Mouse (Mus musculus) liver, embryonic 14.5 days (tissue): ENCODE results near the gene Rcbtb2. TPM values are rescaled to one million over a fixed set of nuclear protein-coding genes. Genes with fewer than 3 reads are reported as not detected.

Experiments
- ATAC-seq: fragments of 200-750 bp; cut with Nextera tagmentation; 2 replicates; pipeline ENCODE4 v1.8.0; 2017; ENCODE audit warnings: moderate number of reproducible peaks, mild to moderate bottlenecking, moderate library complexity; ENCODE audit not compliant: insufficient read depth
- DNase-seq, 3 experiments: peaks; one replicate each; pipeline ENCODE4 v3.0.0-alpha.2; 2012 to 2013; ENCODE audit warnings: low read depth in 3 of 3, low spot score in 3 of 3
- H3K27ac ChIP-seq: fragments of 300-500 bp; sonication (generic); 2 replicates; pipeline ENCODE4 v1.5.1; 2014; ENCODE audit warnings: moderate library complexity, mild to moderate bottlenecking, control low read depth, inconsistent platforms
- H3K27me3 ChIP-seq: fragments of 300-500 bp; sonication (generic); 2 replicates; pipeline ENCODE4 v1.6.1; 2014; ENCODE audit warnings: mild to moderate bottlenecking, low read length, moderate library complexity; ENCODE audit not compliant: control insufficient read depth, insufficient read depth
- H3K36me3 ChIP-seq: fragments of 300-500 bp; sonication (generic); replicated peaks from 2 replicates; pipeline ENCODE4 v1.6.1; 2014; ENCODE audit warnings: low read depth; ENCODE audit not compliant: control insufficient read depth, insufficient read depth
- H3K4me1 ChIP-seq, 2 experiments: fragments of 200-500 bp in 1 of 2; fragments of 300-500 bp in 1 of 2; sonication (generic) in 1 of 2; replicated peaks; 2 replicates each; pipeline ENCODE4 v1.6.1; 2012 to 2014; ENCODE audit warnings: antibody characterized with exemption in 1 of 2, inconsistent platforms in 1 of 2, low read length in 1 of 2; ENCODE audit not compliant: control insufficient read depth in 2 of 2, insufficient read depth in 2 of 2
- H3K4me2 ChIP-seq: fragments of 300-500 bp; sonication (generic); 2 replicates; pipeline ENCODE4 v1.6.1; 2014; ENCODE audit warnings: low read depth, mild to moderate bottlenecking, control low read depth, moderate library complexity
- H3K4me3 ChIP-seq, 2 experiments: fragments of 200-500 bp in 1 of 2; fragments of 300-500 bp in 1 of 2; sonication (generic) in 1 of 2; 2 replicates each; pipeline ENCODE4 v1.5.1; 2012 to 2014; ENCODE audit warnings: low read depth in 2 of 2, low read length in 2 of 2, mild to moderate bottlenecking in 2 of 2, control low read depth in 1 of 2, inconsistent platforms in 1 of 2, moderate library complexity in 1 of 2; ENCODE audit not compliant: insufficient read depth in 1 of 2
- H3K9ac ChIP-seq: fragments of 300-500 bp; sonication (generic); replicated peaks from 2 replicates; pipeline ENCODE4 v1.6.1; 2014; ENCODE audit warnings: mild to moderate bottlenecking, control low read depth, moderate library complexity
- H3K9me3 ChIP-seq: fragments of 300-500 bp; sonication (generic); 2 replicates; pipeline ENCODE4 v1.6.1; 2016; ENCODE audit warnings: low read length, mixed read lengths; ENCODE audit not compliant: control insufficient read depth
- CTCF ChIP-seq: IDR thresholded peaks from 2 replicates; pipeline ENCODE4 v1.5.1; 2016; ENCODE audit warnings: antibody characterized with exemption, low read depth, control low read depth
- EP300 ChIP-seq: IDR thresholded peaks from 2 replicates; pipeline ENCODE4 v1.6.1; 2016; ENCODE audit warnings: antibody characterized with exemption, low read depth
- WGBS: fragments of 180-500 bp; shearing (Covaris S2); extraction: QIAGEN DNeasy Blood & Tissue Kit; methylation state at CpG from one replicate; pipeline ENCODE4 v1.1.7; 2014; ENCODE audit not compliant: insufficient replicate concordance; 5-methylcytosine and 5-hydroxymethylcytosine counted together
- polyA plus RNA-seq, 2 experiments: library from polyadenylated mRNA; depleted of rRNA in 1 of 2; stranded (reverse) in 1 of 2; unstranded in 1 of 2; fragments of >200 nt; fragmentation: Nextera tagmentation in 1 of 2; extraction: Ambion mirVana in 1 of 2; gene quantifications; 2 replicates each; pipeline versions ENCODE4 v1.2.1 to v1.2.3; 2012 to 2014

Rcbtb2 gene
- polyA plus RNA-seq, 2 experiments, result 7.9 to 20.3 TPM

DNA sequence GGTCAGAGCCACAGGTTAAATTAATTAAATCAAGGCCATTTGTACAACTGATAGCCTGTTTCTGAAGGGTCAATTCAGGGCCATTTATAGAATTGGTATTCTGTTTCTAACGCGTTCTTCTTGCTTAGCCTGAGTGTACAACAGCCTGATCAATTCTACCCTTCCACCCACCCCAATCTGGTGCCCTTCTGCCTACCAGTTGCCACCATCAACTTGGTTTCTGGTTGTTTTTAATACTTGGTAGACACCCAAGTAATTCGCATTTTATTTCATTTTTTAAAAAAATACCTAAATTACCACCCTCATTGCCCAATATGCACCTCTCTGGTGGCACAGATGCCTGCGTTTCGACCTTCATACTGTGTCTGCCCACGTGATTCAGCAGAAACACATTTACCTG is 17.9 kb upstream of the Rcbtb2 start:
- DNase-seq (no peak), ATAC-seq (no peak)
- Histone ChIP-seq H3K9ac (no peak overlapping the region), H3K27me3 (no peaks in the 10 kb centered on the region), H3K27ac (no peak overlapping the region), H3K4me2 (no peak overlapping the region), H3K4me1 (peaks cover 0 to 9% of the 10 kb centered on the region in 2 experiments; a peak in 2 of 4 replicates), H3K4me3 (no peak overlapping the region), H3K36me3 (no peaks in the 10 kb centered on the region), H3K9me3 (no peaks in the 10 kb centered on the region)
- TF ChIP-seq EP300, result no peak
- TF ChIP-seq CTCF, result no peak
- WGBS, result 38% methylated on average over 6 of the region's 6 CpGs

GRCm38 (mm10) chr14:73105407-73106185 is 17.2 kb upstream of the Rcbtb2 start:
- TF ChIP-seq CTCF, result no peak
- TF ChIP-seq EP300, result no peak
- Histone ChIP-seq H3K36me3 (no peaks in the 10 kb centered on the region), H3K4me3 (no peak overlapping the region), H3K9ac (no peak overlapping the region), H3K27me3 (no peaks in the 10 kb centered on the region), H3K27ac (no peak overlapping the region), H3K9me3 (no peaks in the 10 kb centered on the region), H3K4me2 (no peak overlapping the region), H3K4me1 (peaks cover 0 to 9% of the 10 kb centered on the region in 2 experiments; a peak in 2 of 4 replicates)
- ATAC-seq (no peak), DNase-seq (peak in 1 of 3 experiments; percentile 56)
- WGBS, result 17% methylated on average over 11 of the region's 11 CpGs

DNA sequence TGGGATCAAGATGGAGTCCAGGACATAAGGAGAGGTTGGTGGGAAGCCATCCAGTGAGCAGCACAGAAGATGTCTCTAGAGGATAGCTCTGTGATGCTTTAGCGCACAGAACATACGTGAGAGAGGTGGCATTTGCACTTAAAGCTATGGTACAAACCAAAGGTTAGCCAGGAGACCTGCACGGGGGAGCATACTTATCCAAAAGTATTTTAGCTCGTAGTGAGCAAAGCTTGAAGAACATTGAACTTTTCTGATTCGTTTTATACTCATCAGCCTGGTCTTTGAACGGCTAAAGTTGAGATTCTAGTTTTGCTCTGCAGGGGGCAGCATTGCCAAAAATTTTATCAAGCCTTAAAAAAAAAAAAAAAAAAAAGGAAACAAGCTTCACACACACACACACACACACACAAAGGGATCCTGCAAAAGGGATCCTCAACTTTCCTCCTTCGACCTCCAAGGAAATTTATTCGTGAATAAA is 16.6 kb upstream of the Rcbtb2 start:
- ATAC-seq (no peak), DNase-seq (peak in 1 of 3 experiments; percentile 35)
- Histone ChIP-seq H3K27me3 (no peaks in the 10 kb centered on the region), H3K36me3 (no peaks in the 10 kb centered on the region), H3K9ac (no peak overlapping the region), H3K4me2 (no peak overlapping the region), H3K27ac (no peak overlapping the region), H3K4me3 (no peak overlapping the region), H3K4me1 (peaks cover 0 to 9% of the 10 kb centered on the region in 2 experiments; a peak in 2 of 4 replicates), H3K9me3 (no peaks in the 10 kb centered on the region)
- 17% methylated on average over 8 of the region's 8 CpGs for WGBS
- TF ChIP-seq EP300 (no peak), CTCF (peak; percentile 34)

DNA sequence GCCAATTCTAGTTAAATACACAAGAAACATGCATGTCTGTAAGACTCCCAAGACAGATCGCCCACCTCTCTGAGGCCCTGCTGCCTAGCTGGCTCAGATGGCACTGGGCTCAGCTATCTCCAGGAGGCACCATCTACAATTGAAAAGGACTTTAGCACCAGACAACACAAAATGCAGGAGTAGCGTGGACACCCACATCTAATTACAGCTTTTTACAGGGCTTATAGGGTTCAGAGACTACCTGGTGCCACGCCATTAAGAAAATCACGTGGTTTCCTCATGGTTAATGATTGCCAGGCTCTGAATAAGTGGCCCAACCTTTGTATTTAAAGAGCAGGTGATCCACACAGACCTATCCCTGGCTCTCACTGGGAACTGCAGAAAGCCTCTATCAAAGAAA is 15.9 kb upstream of the Rcbtb2 start:
- Histone ChIP-seq H3K9ac (no peak overlapping the region), H3K36me3 (no peaks in the 10 kb centered on the region), H3K4me1 (peaks cover 0 to 9% of the 10 kb centered on the region in 2 experiments; a peak in 2 of 4 replicates), H3K27me3 (no peaks in the 10 kb centered on the region), H3K4me2 (no peak overlapping the region), H3K9me3 (no peaks in the 10 kb centered on the region), H3K4me3 (no peak overlapping the region), H3K27ac (no peak overlapping the region)
- peak; percentile 47 for ATAC-seq
- 50% methylated on average over 4 of the region's 4 CpGs for WGBS
- DNase-seq, result no peak
- no peak for TF ChIP-seq CTCF
- TF ChIP-seq EP300, result no peak

GRCm38 (mm10) chr14:73107371-73107770 is 15.5 kb upstream of the Rcbtb2 start:
- no peak overlapping the region for H3K4me3 ChIP-seq
- peaks cover 0 to 10% of the 10 kb centered on the region in 2 experiments; a peak in 2 of 4 replicates for H3K4me1 ChIP-seq
- no peaks in the 10 kb centered on the region for H3K36me3 ChIP-seq
- H3K9ac ChIP-seq, result no peak overlapping the region
- no peak overlapping the region for H3K4me2 ChIP-seq
- DNase-seq (no peak), ATAC-seq (0 out of 2 replicates have a peak, but pooled peaks have one; percentile 37)
- no peaks in the 10 kb centered on the region for H3K9me3 ChIP-seq
- H3K27ac ChIP-seq, result no peak overlapping the region
- TF ChIP-seq CTCF (no peak), EP300 (no peak)
- 31% methylated on average over 7 of the region's 7 CpGs for WGBS
- H3K27me3 ChIP-seq, result no peaks in the 10 kb centered on the region
